Mouse (Mus musculus) testis, postnatal 10 days (tissue): ENCODE results near the gene D6Ertd527e.

Source experiments
- DNase-seq: peaks from one replicate; pipeline ENCODE4 v3.0.0; 2021; ENCODE audit warnings: low spot score

D6Ertd527e gene

GRCm38 (mm10) chr6:87151427-87151826 is 46.9 kb downstream of the D6Ertd527e start:
- DNase-seq: no peak

- no peak for DNase-seq
These were observed 48.1 kb downstream of the D6Ertd527e start for GRCm38 (mm10) chr6:87152461-87153230.

GRCm38 (mm10) chr6:87153231-87153580 is 48.7 kb downstream of the D6Ertd527e start:
- DNase-seq: no peak

- no peak for DNase-seq
These were observed 49.3 kb downstream of the D6Ertd527e start for GRCm38 (mm10) chr6:87153836-87154235.

- no peak for DNase-seq
These were observed 53.6 kb downstream of the D6Ertd527e start for GRCm38 (mm10) chr6:87158062-87158623.

- no peak for DNase-seq
These were observed 55.6 kb downstream of the D6Ertd527e start for GRCm38 (mm10) chr6:87160196-87160595.

GRCm38 (mm10) chr6:87161391-87162263 is 57.1 kb downstream of the D6Ertd527e start:
- DNase-seq: no peak
